Mouse (Mus musculus): ENCODE results near the gene Zdhhc18. TPM values are rescaled to one million over a fixed set of nuclear protein-coding genes. Genes with fewer than 3 reads are reported as not detected.

Zdhhc18 gene
- 20.3 and 28.7 TPM in 2 replicates for polyA plus RNA-seq (2012; rRNA removed)

- DNase-seq (ENCODE audit: low read depth): no peak
These were observed at the start of gene Zdhhc18 for GRCm38 (mm10) chr4:133649989-133650699. Gene Zdhhc18, minus strand, starts transcription at chr4:133650154.

- no peak for DNase-seq (ENCODE audit: low read depth)
These were observed 45.4 kb upstream of the Zdhhc18 start for GRCm38 (mm10) chr4:133695363-133695762.

GRCm38 (mm10) chr4:133690252-133690651 is 40.3 kb upstream of the Zdhhc18 start:
- no peak for DNase-seq (ENCODE audit: low read depth)

GRCm38 (mm10) chr4:133688417-133689067 is 38.6 kb upstream of the Zdhhc18 start:
- no peak for DNase-seq (ENCODE audit: low read depth)

- DNase-seq (ENCODE audit: low read depth): no peak
These were observed 37.2 kb upstream of the Zdhhc18 start for GRCm38 (mm10) chr4:133687126-133687525.

GRCm38 (mm10) chr4:133686512-133686911 is 36.6 kb upstream of the Zdhhc18 start:
- DNase-seq (ENCODE audit: low read depth): no peak

- DNase-seq (ENCODE audit: low read depth): no peak
These were observed 30.3 kb upstream of the Zdhhc18 start for GRCm38 (mm10) chr4:133680206-133680786.

- DNase-seq (ENCODE audit: low read depth): no peak
These were observed 29.7 kb upstream of the Zdhhc18 start for GRCm38 (mm10) chr4:133679629-133680028.

- DNase-seq (ENCODE audit: low read depth): no peak
These were observed 27.3 kb upstream of the Zdhhc18 start for GRCm38 (mm10) chr4:133677266-133677665.

- no peak for DNase-seq (ENCODE audit: low read depth)
These were observed 26.2 kb upstream of the Zdhhc18 start for GRCm38 (mm10) chr4:133676189-133676588.

GRCm38 (mm10) chr4:133675594-133676016 is 25.7 kb upstream of the Zdhhc18 start:
- no peak for DNase-seq (ENCODE audit: low read depth)

- DNase-seq (ENCODE audit: low read depth): no peak
These were observed 24.4 kb upstream of the Zdhhc18 start for GRCm38 (mm10) chr4:133674331-133674695.

- no peak for DNase-seq (ENCODE audit: low read depth)
These were observed 23.8 kb upstream of the Zdhhc18 start for GRCm38 (mm10) chr4:133673666-133674330.

GRCm38 (mm10) chr4:133672845-133673647 is 23.1 kb upstream of the Zdhhc18 start:
- no peak for DNase-seq (ENCODE audit: low read depth)

- no peak for DNase-seq (ENCODE audit: low read depth)
These were observed 22.2 kb upstream of the Zdhhc18 start, which contains the start of gene Pigv for GRCm38 (mm10) chr4:133671881-133672844. Gene Pigv, minus strand, starts transcription at chr4:133672647.

- no peak for DNase-seq (ENCODE audit: low read depth)
These were observed 21.4 kb upstream of the Zdhhc18 start for GRCm38 (mm10) chr4:133671184-133671880.

- no peak for DNase-seq (ENCODE audit: low read depth)
These were observed 19.8 kb upstream of the Zdhhc18 start for GRCm38 (mm10) chr4:133669652-133670210.

GRCm38 (mm10) chr4:133668537-133668936 is 18.6 kb upstream of the Zdhhc18 start:
- DNase-seq (ENCODE audit: low read depth): no peak

- DNase-seq (ENCODE audit: low read depth): no peak
These were observed 16.2 kb upstream of the Zdhhc18 start for GRCm38 (mm10) chr4:133666199-133666598.

Measured in gonadal fat pad, adult 2 months (tissue).